Mouse (Mus musculus) brain, embryonic 14.5 days (tissue): ENCODE results near the gene Cdk5rap3. TPM values are rescaled to one million over a fixed set of nuclear protein-coding genes. Genes with fewer than 3 reads are reported as not detected.

Experiments used
- DNase-seq: peaks from one replicate; pipeline ENCODE4 v3.0.0-alpha.2; 2011; ENCODE audit warnings: low read depth
- CTCF ChIP-seq: fragments of 200-500 bp; IDR thresholded peaks from 2 replicates; pipeline ENCODE4 v1.5.1; 2012; ENCODE audit warnings: inconsistent platforms, mild to moderate bottlenecking, moderate library complexity, borderline replicate concordance; ENCODE audit not compliant: insufficient read depth, insufficient read length; ENCODE audit errors: extremely low read depth
- POLR2A ChIP-seq: fragments of 200-500 bp; IDR thresholded peaks from 2 replicates; pipeline ENCODE4 v1.6.1; 2012; ENCODE audit warnings: mild to moderate bottlenecking, inconsistent platforms, borderline replicate concordance; ENCODE audit not compliant: poor library complexity, insufficient read depth, insufficient read length, severe bottlenecking; ENCODE audit errors: extremely low read depth
- polyA plus RNA-seq: library from polyadenylated mRNA; depleted of rRNA; stranded (reverse); fragments of >200 nt; gene quantifications from 2 replicates; pipeline ENCODE4 v1.2.3, GENCODE M21; 2012; rRNA removed

Gene Cdk5rap3
- polyA plus RNA-seq, 1 experiment = 71.6 TPM

DNA sequence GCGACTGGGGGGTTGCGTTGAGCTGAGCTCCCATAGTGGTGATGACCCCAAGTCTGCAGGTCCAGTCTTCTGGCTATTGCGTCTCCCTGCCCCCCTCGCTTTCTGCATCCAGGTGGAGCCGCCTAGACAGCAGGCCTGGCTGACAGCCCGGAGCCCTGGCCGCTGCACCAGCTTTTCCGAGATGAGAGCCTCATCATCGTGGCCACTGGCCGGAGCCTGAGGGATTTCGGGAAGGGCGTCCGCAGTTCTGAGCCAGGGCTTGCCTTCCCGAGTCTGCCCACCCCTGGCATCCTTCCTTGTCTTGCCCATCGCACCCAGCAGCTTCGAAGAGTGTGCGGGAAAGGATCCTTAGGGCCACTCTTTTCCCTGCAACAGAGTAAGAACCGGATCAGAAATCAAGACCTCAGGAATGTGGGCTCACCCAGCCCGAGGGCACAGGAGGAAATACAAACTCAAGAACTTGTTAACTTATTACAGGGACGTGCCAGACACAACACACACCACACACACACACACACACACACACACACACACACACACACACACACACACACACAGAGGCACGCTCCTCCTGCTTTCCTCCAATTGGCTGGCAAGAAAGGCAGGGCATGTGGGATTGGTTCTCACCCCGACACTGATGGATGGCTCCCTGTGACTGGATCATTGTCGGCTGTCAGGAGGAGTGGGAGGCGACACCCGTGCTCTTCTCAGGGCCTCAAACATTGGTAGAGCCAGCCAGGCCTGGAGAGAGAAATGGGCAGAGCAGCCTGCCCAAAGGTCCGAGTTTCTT, 52.9 kb downstream of the Cdk5rap3 start:
- DNase-seq = peak; percentile 93

DNA sequence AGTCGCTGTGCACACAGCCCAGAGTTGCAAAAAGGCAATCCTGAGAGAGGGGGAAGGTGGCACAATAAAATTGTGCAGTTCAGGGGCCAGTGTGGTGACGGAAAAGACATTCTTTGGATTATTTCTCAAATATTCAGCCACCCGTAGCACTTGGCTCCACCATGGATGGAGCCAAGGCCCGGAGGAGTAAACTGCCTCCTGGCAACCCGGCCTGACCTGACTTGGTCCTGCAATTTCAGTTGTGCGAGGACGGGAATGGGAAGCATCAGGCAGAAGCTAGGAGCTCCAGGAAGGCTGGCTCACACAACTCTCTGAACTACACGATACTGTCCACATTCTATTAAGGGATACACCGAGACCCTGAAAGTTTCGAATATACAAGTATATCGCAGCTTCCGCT, 53.8 kb downstream of the Cdk5rap3 start:
- DNase-seq = no peak
- TF ChIP-seq CTCF (no peak), POLR2A (no peak)

More for the DNA sequence above, 52.9 kb downstream of the Cdk5rap3 start:
- TF ChIP-seq POLR2A = no peak
- TF ChIP-seq CTCF = no peak

DNA sequence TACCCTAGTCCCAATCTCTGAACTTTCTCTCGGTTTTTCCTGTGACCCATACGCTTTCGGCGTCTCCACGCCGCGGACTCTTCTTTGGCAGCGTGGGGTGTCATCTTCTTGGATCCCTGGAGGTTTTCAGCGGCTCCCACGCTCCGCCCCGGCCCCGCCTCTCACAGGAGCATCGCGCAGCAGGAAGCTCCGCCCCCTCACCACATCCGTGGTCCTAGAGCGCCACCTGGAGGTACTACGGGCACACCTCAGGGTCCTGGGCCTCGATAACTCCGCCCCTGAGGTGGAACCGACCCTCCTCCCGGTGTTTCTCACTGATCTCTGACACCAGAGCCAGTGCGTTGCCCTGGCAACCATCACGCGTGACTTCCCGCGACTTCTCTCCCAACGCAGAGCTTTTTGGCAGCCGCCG, 54.4 kb downstream of the Cdk5rap3 start:
- peak; percentile 98 for TF ChIP-seq CTCF
- TF ChIP-seq POLR2A = no peak
- DNase-seq = peak; percentile 96

DNA sequence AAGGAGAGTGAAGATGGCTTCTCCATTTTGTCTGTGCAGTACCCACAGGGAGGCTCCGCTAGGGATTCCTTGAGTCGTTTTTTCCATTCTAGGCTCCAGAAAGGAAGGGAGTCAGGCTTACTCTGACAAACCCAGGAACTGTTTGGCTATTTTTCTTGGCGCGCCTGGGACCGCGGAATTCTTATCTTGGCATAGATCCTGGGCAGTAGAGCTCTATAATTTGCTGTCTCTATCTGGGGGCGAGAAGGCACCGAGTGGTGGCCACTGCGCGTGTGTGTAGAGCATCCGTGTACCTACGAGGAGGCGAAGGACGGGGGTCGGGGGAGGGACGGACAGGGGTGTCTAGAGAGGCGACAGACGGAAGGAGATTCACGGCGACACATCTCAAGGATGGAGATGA, 54.9 kb downstream of the Cdk5rap3 start:
- peak; percentile 39 for DNase-seq

DNA sequence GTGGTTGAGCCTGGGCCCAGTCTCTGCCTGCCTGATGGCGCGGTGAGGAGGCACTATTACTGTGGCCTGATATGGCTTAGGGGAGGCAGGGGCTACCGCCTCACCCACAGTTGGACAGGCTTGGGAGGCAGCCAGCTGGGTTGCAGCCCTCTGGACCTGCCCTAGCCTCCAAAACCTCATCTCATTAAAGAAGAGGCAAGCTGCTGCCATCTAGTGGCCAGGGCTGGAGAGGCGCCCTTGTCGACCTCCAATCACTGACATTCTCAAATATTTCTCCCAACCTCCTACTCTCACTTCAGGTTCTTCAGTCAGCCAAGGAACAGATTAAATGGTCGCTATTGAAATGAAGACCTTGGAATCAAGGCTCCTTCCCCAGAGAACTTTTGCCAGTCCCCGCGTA, 55.7 kb downstream of the Cdk5rap3 start:
- TF ChIP-seq CTCF (peak; percentile 96), POLR2A (no peak)
- DNase-seq = peak; percentile 83

More for the DNA sequence above, 54.9 kb downstream of the Cdk5rap3 start:
- no peak for TF ChIP-seq POLR2A
- TF ChIP-seq CTCF = no peak

DNA sequence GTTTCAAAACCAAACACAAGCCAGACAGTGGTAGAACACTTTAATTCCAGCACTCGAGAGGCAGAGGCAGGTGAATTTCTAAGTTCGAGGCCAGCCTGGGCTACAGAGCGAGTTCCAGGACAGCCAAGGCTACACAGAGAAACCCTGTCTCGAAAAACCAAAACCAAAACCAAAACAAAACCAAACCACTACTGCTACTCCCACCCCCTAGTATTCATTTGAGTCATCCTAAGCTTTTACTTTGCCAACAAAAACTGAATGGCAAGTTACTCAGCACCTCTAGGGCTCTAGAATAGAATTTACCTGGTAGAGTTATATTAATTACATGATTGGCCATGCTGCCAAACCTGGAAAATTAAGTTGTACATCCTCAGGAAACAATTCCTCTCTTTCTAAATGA, 56.7 kb downstream of the Cdk5rap3 start:
- no peak for DNase-seq
- TF ChIP-seq POLR2A = no peak
- TF ChIP-seq CTCF = no peak

DNA sequence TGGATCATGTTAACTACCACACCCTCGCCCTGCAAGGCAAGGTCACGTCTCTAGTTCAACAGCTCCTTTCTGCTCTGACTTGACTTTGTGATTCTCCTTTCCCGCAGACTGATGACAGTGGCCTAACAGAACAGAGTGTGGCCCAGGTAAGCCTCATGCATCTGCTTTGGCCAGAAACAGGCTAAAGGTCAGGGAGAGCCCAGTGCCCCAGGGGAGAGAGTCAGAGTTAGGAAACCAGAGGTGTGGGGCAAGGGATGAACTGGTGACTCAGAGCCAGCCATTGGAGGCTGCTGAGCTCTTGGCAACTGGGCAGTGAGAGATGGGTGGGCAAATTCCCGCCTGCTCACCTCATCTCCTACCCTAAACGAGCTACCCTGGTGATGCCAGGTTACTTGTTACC, 58.9 kb downstream of the Cdk5rap3 start:
- no peak for TF ChIP-seq POLR2A
- no peak for TF ChIP-seq CTCF
- DNase-seq = no peak

Other genes starting within 250 kb of the Cdk5rap3 start
- 54.8 and 60.8 TPM in 2 replicates for gene Snx11, start 138.9 kb downstream of the Cdk5rap3 start, polyA plus RNA-seq
- 79.2 and 79.7 TPM in 2 replicates for gene Cbx1, start 127.4 kb downstream of the Cdk5rap3 start, polyA plus RNA-seq
- gene Nfe2l1, start 86.5 kb downstream of the Cdk5rap3 start, polyA plus RNA-seq = 89.1 and 102 TPM in 2 replicates
- 9.3 and 15.8 TPM in 2 replicates for gene Copz2, start 66.6 kb downstream of the Cdk5rap3 start, polyA plus RNA-seq
- 0.09 and 0.16 TPM in 2 replicates for gene Prr15l, start 11.6 kb upstream of the Cdk5rap3 start, polyA plus RNA-seq
- gene Pnpo, start 27.5 kb upstream of the Cdk5rap3 start, polyA plus RNA-seq = 11.8 and 14.4 TPM in 2 replicates
- gene Sp2, start 66.5 kb upstream of the Cdk5rap3 start, polyA plus RNA-seq = 12.3 and 17.8 TPM in 2 replicates
- gene Sp6, start 96.9 kb upstream of the Cdk5rap3 start, polyA plus RNA-seq = 0.64 and 1.0 TPM in 2 replicates
- gene Scrn2, start 113.4 kb upstream of the Cdk5rap3 start, polyA plus RNA-seq = 11.8 and 16.9 TPM in 2 replicates
- 2.0 and 2.9 TPM in 2 replicates for gene Lrrc46, start 124.9 kb upstream of the Cdk5rap3 start, polyA plus RNA-seq
- 60.4 and 68.8 TPM in 2 replicates for gene Mrpl10, start 125.1 kb upstream of the Cdk5rap3 start, polyA plus RNA-seq
- 14.6 and 14.9 TPM in 2 replicates for gene Osbpl7, start 134.1 kb upstream of the Cdk5rap3 start, polyA plus RNA-seq
- gene Tbx21, start 198.8 kb upstream of the Cdk5rap3 start, polyA plus RNA-seq = 0.12 and 0.21 TPM in 2 replicates
- gene Tbkbp1, start 235.0 kb upstream of the Cdk5rap3 start, polyA plus RNA-seq = 55.6 and 65.1 TPM in 2 replicates